Mouse (Mus musculus) testis, adult 2 months (tissue): ENCODE measurements around the gene Trpm5.

Experiments
- CTCF ChIP-seq: fragments of 200-500 bp; IDR thresholded peaks from 2 replicates; pipeline ENCODE4 v1.5.1; 2012; ENCODE audit warnings: low read depth, mild to moderate bottlenecking, inconsistent platforms, low read length, moderate library complexity; ENCODE audit not compliant: control insufficient read depth, insufficient read depth, insufficient replicate concordance
- POLR2A ChIP-seq: fragments of 200-500 bp; IDR thresholded peaks from 2 replicates; pipeline ENCODE4 v1.6.1; 2012; ENCODE audit warnings: low read depth, mild to moderate bottlenecking, inconsistent platforms, low read length, moderate library complexity; ENCODE audit not compliant: control insufficient read depth

DNA sequence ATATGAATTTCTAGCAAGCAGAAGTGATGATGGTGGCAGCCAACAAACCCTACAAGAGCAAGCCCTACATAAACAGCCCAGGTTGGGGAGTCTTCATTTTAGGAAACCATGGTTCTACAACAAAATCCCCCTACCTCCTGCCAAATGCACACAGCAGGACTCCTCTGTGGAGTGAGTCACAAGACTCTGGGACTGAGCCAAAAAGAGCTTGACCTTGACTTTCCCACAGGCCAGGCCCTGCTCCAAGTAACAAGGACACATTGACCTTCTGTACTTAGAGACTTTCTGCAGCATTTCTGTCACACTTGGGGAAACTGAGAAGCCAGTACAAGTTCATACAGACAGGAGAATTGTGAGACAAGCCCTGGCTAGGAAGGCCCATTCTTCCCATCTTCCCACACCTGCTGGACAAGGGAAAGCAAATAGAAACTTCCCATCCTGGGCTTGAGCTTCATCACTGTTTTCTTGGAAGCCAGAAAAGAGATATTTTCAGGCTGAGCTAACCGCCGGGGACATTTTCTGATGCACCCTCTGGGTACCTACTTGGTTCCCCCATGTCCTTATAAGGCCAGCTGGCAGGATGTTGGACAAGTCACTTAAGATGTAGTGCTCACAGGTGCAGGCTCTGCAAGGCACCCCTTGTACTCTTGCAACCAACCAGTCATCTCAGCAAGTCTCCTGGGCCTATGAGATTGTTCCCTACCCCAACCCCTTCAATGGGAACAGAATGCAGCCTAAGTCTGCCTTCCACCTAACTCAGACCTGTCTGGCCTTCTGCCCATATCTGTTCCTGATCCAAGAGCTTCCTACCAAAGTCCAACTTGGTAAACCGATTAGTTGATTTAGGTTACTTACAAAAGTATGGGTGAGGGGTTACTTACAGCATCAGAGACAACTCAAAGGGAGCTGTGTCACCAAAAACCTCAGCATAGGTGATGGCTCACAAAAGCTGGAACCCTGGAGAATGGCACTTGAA is 44.3 kb downstream of the Trpm5 start:
- no peak for TF ChIP-seq CTCF
- no peak for TF ChIP-seq POLR2A
